Mouse (Mus musculus) liver, postnatal 0 days (tissue): ENCODE data around the gene 4930455H04Rik. TPM values are rescaled to one million over a fixed set of nuclear protein-coding genes. Genes with fewer than 3 reads are reported as not detected.

ENCODE experiments used
- ATAC-seq: fragments of 200-750 bp; cut with Nextera tagmentation; 2 replicates; pipeline ENCODE4 v1.8.0; 2017; ENCODE audit warnings: mild to moderate bottlenecking, moderate library complexity
- DNase-seq: peaks from one replicate; pipeline ENCODE4 v3.0.0-alpha.2; 2016
- H3K27ac ChIP-seq: fragments of 300-500 bp; sonication (generic); 2 replicates; pipeline ENCODE4 v1.5.1; 2014; ENCODE audit warnings: antibody characterized with exemption, moderate library complexity, mild to moderate bottlenecking, low read depth
- H3K27me3 ChIP-seq: fragments of 300-500 bp; sonication (generic); 2 replicates; pipeline ENCODE4 v1.6.1; 2014; ENCODE audit warnings: low read length, control low read depth, mixed read lengths; ENCODE audit not compliant: insufficient read depth
- H3K36me3 ChIP-seq: fragments of 300-500 bp; sonication (generic); replicated peaks from 2 replicates; pipeline ENCODE4 v1.6.1; 2014; ENCODE audit warnings: mild to moderate bottlenecking, control low read depth, low read length, moderate library complexity, mixed read lengths; ENCODE audit not compliant: insufficient read depth
- H3K4me1 ChIP-seq: fragments of 300-500 bp; sonication (generic); 2 replicates; pipeline ENCODE4 v1.6.1; 2014; ENCODE audit warnings: antibody characterized with exemption, mild to moderate bottlenecking, control low read depth; ENCODE audit not compliant: insufficient read depth
- H3K4me2 ChIP-seq: fragments of 300-500 bp; sonication (generic); 2 replicates; pipeline ENCODE4 v1.6.1; 2014; ENCODE audit warnings: low read depth, mild to moderate bottlenecking, low read length, moderate library complexity, mixed read lengths
- H3K4me3 ChIP-seq: fragments of 300-500 bp; sonication (generic); 2 replicates; pipeline ENCODE4 v1.5.1; 2014; ENCODE audit warnings: low read depth, low read length
- H3K9ac ChIP-seq: fragments of 300-500 bp; sonication (generic); replicated peaks from 2 replicates; pipeline ENCODE4 v1.6.1; 2014; ENCODE audit warnings: mild to moderate bottlenecking, moderate library complexity
- H3K9me3 ChIP-seq: fragments of 300-500 bp; sonication (generic); 2 replicates; pipeline ENCODE4 v1.6.1; 2016; ENCODE audit warnings: mild to moderate bottlenecking, control low read depth, low read length, mixed read lengths
- CTCF ChIP-seq: sonication (generic); IDR thresholded peaks from 2 replicates; pipeline ENCODE4 v1.5.1; 2016; ENCODE audit warnings: antibody characterized with exemption, low read depth
- EP300 ChIP-seq: IDR thresholded peaks from 2 replicates; pipeline ENCODE4 v1.6.1; 2016; ENCODE audit warnings: antibody characterized with exemption, low read depth, mild to moderate bottlenecking
- WGBS: fragments of 180-500 bp; shearing (Covaris S2); extraction: QIAGEN DNeasy Blood & Tissue Kit; methylation state at CpG from one replicate; pipeline ENCODE4 v1.1.7; 2014; ENCODE audit not compliant: insufficient replicate concordance; 5-methylcytosine and 5-hydroxymethylcytosine counted together
- polyA plus RNA-seq: library from polyadenylated mRNA; unstranded; fragments of >200 nt; fragmentation: Nextera tagmentation; extraction: Ambion mirVana; gene quantifications from 2 replicates; pipeline ENCODE4 v1.2.1, GENCODE M21; 2015

4930455H04Rik gene
- 0.19 TPM in 1 of 2 replicates, not detected in the other for polyA plus RNA-seq

- 54% methylated on average over 4 of the region's 4 CpGs for WGBS
- TF ChIP-seq EP300 (no peak), CTCF (no peak)
- Histone ChIP-seq H3K27me3 (no peaks in the 10 kb centered on the region), H3K9me3 (no peaks in the 10 kb centered on the region), H3K4me3 (peak within 1 kb of the TSS; percentile 43), H3K4me1 (no peaks in the 10 kb centered on the region), H3K4me2 (peak within 1 kb of the TSS; percentile 57), H3K36me3 (no peaks in the 10 kb centered on the region), H3K9ac (peak within 1 kb of the TSS; percentile 74), H3K27ac (peak within 1 kb of the TSS; percentile 91)
- no peak for ATAC-seq
- no peak for DNase-seq
Observed at GRCm38 (mm10) chr3:116967967-116968366, at the start of gene 4930455H04Rik. Gene 4930455H04Rik, plus strand, starts transcription at chr3:116968267.

GRCm38 (mm10) chr3:116921535-116921934 is 46.5 kb upstream of the 4930455H04Rik start:
- Histone ChIP-seq H3K27ac (no peak overlapping the region), H3K4me3 (no peak overlapping the region), H3K36me3 (peaks cover 3% of the 10 kb centered on the region; the same call in 1 of the 2 replicates), H3K4me2 (no peak overlapping the region), H3K4me1 (no peaks in the 10 kb centered on the region), H3K27me3 (no peaks in the 10 kb centered on the region), H3K9ac (no peak overlapping the region), H3K9me3 (no peaks in the 10 kb centered on the region)
- ATAC-seq (no peak), DNase-seq (no peak)
- WGBS = 81% methylated on average over 3 of the region's 3 CpGs
- TF ChIP-seq EP300 (no peak), CTCF (no peak)

- H3K36me3 ChIP-seq = no peaks in the 10 kb centered on the region
- DNase-seq = no peak
- TF ChIP-seq CTCF (no peak), EP300 (no peak)
- 73% methylated on average over 12 of the region's 12 CpGs for WGBS
- no peak overlapping the region for H3K4me2 ChIP-seq
- H3K27ac ChIP-seq = no peak overlapping the region
- H3K27me3 ChIP-seq = no peaks in the 10 kb centered on the region
- H3K4me3 ChIP-seq = no peak overlapping the region
- H3K9me3 ChIP-seq = no peaks in the 10 kb centered on the region
- no peak for ATAC-seq
- no peaks in the 10 kb centered on the region for H3K4me1 ChIP-seq
- H3K9ac ChIP-seq = no peak overlapping the region
Observed at GRCm38 (mm10) chr3:116923042-116923441, 45.0 kb upstream of the 4930455H04Rik start.

- no peaks in the 10 kb centered on the region for H3K36me3 ChIP-seq
- TF ChIP-seq CTCF = no peak
- no peaks in the 10 kb centered on the region for H3K9me3 ChIP-seq
- WGBS = 77% methylated on average over 4 of the region's 4 CpGs
- no peak for DNase-seq
- H3K27me3 ChIP-seq = no peaks in the 10 kb centered on the region
- no peaks in the 10 kb centered on the region for H3K4me1 ChIP-seq
- no peak for ATAC-seq
- no peak overlapping the region for H3K27ac ChIP-seq
- H3K4me2 ChIP-seq = no peak overlapping the region
- H3K4me3 ChIP-seq = no peak overlapping the region
- no peak overlapping the region for H3K9ac ChIP-seq
Observed at GRCm38 (mm10) chr3:116928994-116929393, 39.1 kb upstream of the 4930455H04Rik start.

- DNase-seq = no peak
- WGBS = 76% methylated on average over 1 of the region's 1 CpGs
Observed at GRCm38 (mm10) chr3:116933158-116933557, 34.9 kb upstream of the 4930455H04Rik start.

GRCm38 (mm10) chr3:116936934-116937691 is 31.0 kb upstream of the 4930455H04Rik start:
- ATAC-seq = no peak
- no peak for TF ChIP-seq CTCF
- H3K9me3 ChIP-seq = peaks cover 2% of the 10 kb centered on the region; the same call in 1 of the 2 replicates
- peaks cover 5% of the 10 kb centered on the region; the same call in 1 of the 2 replicates for H3K36me3 ChIP-seq
- no peaks in the 10 kb centered on the region for H3K4me1 ChIP-seq
- DNase-seq = no peak
- H3K9ac ChIP-seq = no peak overlapping the region
- H3K4me2 ChIP-seq = no peak overlapping the region
- H3K4me3 ChIP-seq = no peak overlapping the region
- 78% methylated on average over 4 of the region's 4 CpGs for WGBS
- no peaks in the 10 kb centered on the region for H3K27me3 ChIP-seq
- no peak overlapping the region for H3K27ac ChIP-seq

More at GRCm38 (mm10) chr3:116933158-116933557, 34.9 kb upstream of the 4930455H04Rik start:
- no peak for ATAC-seq
- TF ChIP-seq CTCF = no peak
- TF ChIP-seq EP300 = no peak
- Histone ChIP-seq H3K9me3 (no peaks in the 10 kb centered on the region), H3K27me3 (no peaks in the 10 kb centered on the region), H3K27ac (no peak overlapping the region), H3K36me3 (no peaks in the 10 kb centered on the region), H3K4me1 (no peaks in the 10 kb centered on the region), H3K9ac (no peak overlapping the region), H3K4me3 (no peak overlapping the region), H3K4me2 (no peak overlapping the region)
